Mouse (Mus musculus) bone marrow, adult 2 months (tissue): ENCODE results near the gene Irx3.

Experiments
- CTCF ChIP-seq: fragments of 200-500 bp; IDR thresholded peaks from 2 replicates; pipeline ENCODE4 v1.5.1; 2011; ENCODE audit warnings: low read length, control low read depth; ENCODE audit not compliant: control insufficient read depth, insufficient read depth
- POLR2A ChIP-seq: fragments of 200-500 bp; IDR thresholded peaks from 2 replicates; pipeline ENCODE4 v1.6.1; 2011; ENCODE audit warnings: low read depth, mild to moderate bottlenecking, control low read depth, low read length, borderline replicate concordance; ENCODE audit not compliant: control insufficient read depth

- no peak for TF ChIP-seq POLR2A
- no peak for TF ChIP-seq CTCF
Measured at GRCm38 (mm10) chr8:91799016-91799581, 2.8 kb downstream of the Irx3 start.
